Mouse (Mus musculus): Measurements from ENCODE around the gene Car11. TPM values are rescaled to one million over a fixed set of nuclear protein-coding genes. Genes with fewer than 3 reads are reported as not detected.

Gene Car11
- polyA plus RNA-seq, 1 experiment from 2014 or later: 8.8 TPM

GRCm38 (mm10) chr7:45712022-45712757, 12.5 kb downstream of the Car11 start:
- Histone ChIP-seq H3K9ac (ENCODE audit: low read depth, low read length) (no peak overlapping the region), H3K4me3 (ENCODE audit: low read depth, low read length) (no peak overlapping the region), H3K36me3 (ENCODE audit: control insufficient read depth, insufficient read depth, low read length) (peaks cover 13% of the 10 kb centered on the region), H3K4me1 (replicated peaks; ENCODE audit: control insufficient read depth, insufficient read depth, low read length) (peaks cover 36% of the 10 kb centered on the region), H3K9me3 (ENCODE audit: control insufficient read depth, low read length) (no peaks in the 10 kb centered on the region), H3K4me2 (replicated peaks; ENCODE audit: low read depth, low read length) (no peak overlapping the region), H3K27me3 (ENCODE audit: control insufficient read depth, insufficient read depth, low read length) (no peaks in the 10 kb centered on the region), H3K27ac (ENCODE audit: low read depth, low read length) (no peak overlapping the region)
- no peak for ATAC-seq (ENCODE audit: low FRiP score)
- no peak for DNase-seq (ENCODE audit: low spot score)
- 91% methylated on average over 20 of the region's 21 CpGs for WGBS

GRCm38 (mm10) chr7:45713396-45713795, 13.8 kb downstream of the Car11 start:
- WGBS: 95% methylated on average over 16 of the region's 16 CpGs
- no peaks in the 10 kb centered on the region for H3K9me3 ChIP-seq (ENCODE audit: control insufficient read depth, low read length)
- H3K27ac ChIP-seq (ENCODE audit: low read depth, low read length): no peak overlapping the region
- ATAC-seq (ENCODE audit: low FRiP score) (no peak), DNase-seq (ENCODE audit: low spot score) (no peak)
- no peaks in the 10 kb centered on the region for H3K27me3 ChIP-seq (ENCODE audit: control insufficient read depth, insufficient read depth, low read length)
- no peak overlapping the region for H3K9ac ChIP-seq (ENCODE audit: low read depth, low read length)
- H3K4me1 ChIP-seq (replicated peaks; ENCODE audit: control insufficient read depth, insufficient read depth, low read length): peaks cover 25% of the 10 kb centered on the region
- H3K4me3 ChIP-seq (ENCODE audit: low read depth, low read length): no peak overlapping the region
- no peak overlapping the region for H3K4me2 ChIP-seq (replicated peaks; ENCODE audit: low read depth, low read length)
- H3K36me3 ChIP-seq (ENCODE audit: control insufficient read depth, insufficient read depth, low read length): peaks cover 13% of the 10 kb centered on the region

- no peak for DNase-seq (ENCODE audit: low spot score)
Observed at GRCm38 (mm10) chr7:45713881-45714520, 14.4 kb downstream of the Car11 start.

GRCm38 (mm10) chr7:45714630-45715089, 15.0 kb downstream of the Car11 start:
- WGBS: 9% methylated on average over 14 of the region's 14 CpGs
- Histone ChIP-seq H3K4me2 (replicated peaks; ENCODE audit: low read depth, low read length) (peak overlapping the region; percentile 86), H3K36me3 (ENCODE audit: control insufficient read depth, insufficient read depth, low read length) (peaks cover 13% of the 10 kb centered on the region), H3K9me3 (ENCODE audit: control insufficient read depth, low read length) (no peaks in the 10 kb centered on the region), H3K27me3 (ENCODE audit: control insufficient read depth, insufficient read depth, low read length) (no peaks in the 10 kb centered on the region), H3K4me1 (replicated peaks; ENCODE audit: control insufficient read depth, insufficient read depth, low read length) (peaks cover 21% of the 10 kb centered on the region), H3K4me3 (ENCODE audit: low read depth, low read length) (peak overlapping the region; percentile 65), H3K27ac (ENCODE audit: low read depth, low read length) (no peak overlapping the region), H3K9ac (ENCODE audit: low read depth, low read length) (peak overlapping the region; percentile 71)
- ATAC-seq (ENCODE audit: low FRiP score): peak; percentile 61; the same call in 1 of the 2 replicates
- no peak for DNase-seq (ENCODE audit: low spot score)

More at GRCm38 (mm10) chr7:45713881-45714520, 14.4 kb downstream of the Car11 start:
- peak overlapping the region; percentile 65 for H3K4me3 ChIP-seq (ENCODE audit: low read depth, low read length)
- ATAC-seq (ENCODE audit: low FRiP score): no peak
- peaks cover 23% of the 10 kb centered on the region for H3K4me1 ChIP-seq (replicated peaks; ENCODE audit: control insufficient read depth, insufficient read depth, low read length)
- no peaks in the 10 kb centered on the region for H3K9me3 ChIP-seq (ENCODE audit: control insufficient read depth, low read length)
- peaks cover 13% of the 10 kb centered on the region for H3K36me3 ChIP-seq (ENCODE audit: control insufficient read depth, insufficient read depth, low read length)
- H3K9ac ChIP-seq (ENCODE audit: low read depth, low read length): no peak overlapping the region
- H3K27ac ChIP-seq (ENCODE audit: low read depth, low read length): no peak overlapping the region
- no peaks in the 10 kb centered on the region for H3K27me3 ChIP-seq (ENCODE audit: control insufficient read depth, insufficient read depth, low read length)
- peak overlapping the region; percentile 86 for H3K4me2 ChIP-seq (replicated peaks; ENCODE audit: low read depth, low read length)
- 84% methylated on average over 6 of the region's 6 CpGs for WGBS

- H3K36me3 ChIP-seq (ENCODE audit: control insufficient read depth, insufficient read depth, low read length): peaks cover 16% of the 10 kb centered on the region
- peak; percentile 95 for DNase-seq (ENCODE audit: low spot score)
- peak within 1 kb of the TSS; percentile 71 for H3K9ac ChIP-seq (ENCODE audit: low read depth, low read length)
- no peaks in the 10 kb centered on the region for H3K27me3 ChIP-seq (ENCODE audit: control insufficient read depth, insufficient read depth, low read length)
- peak within 1 kb of the TSS; percentile 34; the same call in 1 of the 2 replicates for H3K27ac ChIP-seq (ENCODE audit: low read depth, low read length)
- H3K4me3 ChIP-seq (ENCODE audit: low read depth, low read length): peak within 1 kb of the TSS; percentile 65
- H3K4me2 ChIP-seq (replicated peaks; ENCODE audit: low read depth, low read length): peak within 1 kb of the TSS; percentile 86
- ATAC-seq (ENCODE audit: low FRiP score): peak; percentile 91
- 8% methylated on average over 34 of the region's 34 CpGs for WGBS
- peaks cover 17% of the 10 kb centered on the region for H3K4me1 ChIP-seq (replicated peaks; ENCODE audit: control insufficient read depth, insufficient read depth, low read length)
- no peaks in the 10 kb centered on the region for H3K9me3 ChIP-seq (ENCODE audit: control insufficient read depth, low read length)
Observed at GRCm38 (mm10) chr7:45715090-45715708, 15.6 kb downstream of the Car11 start, which contains the start of gene Rpl18. Gene Rpl18 (plus strand): TSS chr7:45715457.

GRCm38 (mm10) chr7:45715741-45716459, 16.3 kb downstream of the Car11 start:
- Histone ChIP-seq H3K4me3 (ENCODE audit: low read depth, low read length) (peak overlapping the region; percentile 65), H3K27me3 (ENCODE audit: control insufficient read depth, insufficient read depth, low read length) (no peaks in the 10 kb centered on the region), H3K9ac (ENCODE audit: low read depth, low read length) (0 out of 2 replicates have a peak overlapping the region, but pooled peaks have one; percentile 17), H3K4me1 (replicated peaks; ENCODE audit: control insufficient read depth, insufficient read depth, low read length) (peaks cover 17% of the 10 kb centered on the region), H3K36me3 (ENCODE audit: control insufficient read depth, insufficient read depth, low read length) (peaks cover 15% of the 10 kb centered on the region), H3K9me3 (ENCODE audit: control insufficient read depth, low read length) (no peaks in the 10 kb centered on the region), H3K4me2 (replicated peaks; ENCODE audit: low read depth, low read length) (peak overlapping the region; percentile 86), H3K27ac (ENCODE audit: low read depth, low read length) (peak overlapping the region; percentile 34; the same call in 1 of the 2 replicates)
- no peak for ATAC-seq (ENCODE audit: low FRiP score)
- DNase-seq (ENCODE audit: low spot score): no peak
- 87% methylated on average over 19 of the region's 19 CpGs for WGBS

- H3K27ac ChIP-seq (ENCODE audit: low read depth, low read length): no peak overlapping the region
- H3K36me3 ChIP-seq (ENCODE audit: control insufficient read depth, insufficient read depth, low read length): peaks cover 17% of the 10 kb centered on the region
- no peak for DNase-seq (ENCODE audit: low spot score)
- peak overlapping the region; percentile 93; the same call in 1 of the 2 replicates for H3K4me3 ChIP-seq (ENCODE audit: low read depth, low read length)
- ATAC-seq (ENCODE audit: low FRiP score): no peak
- H3K9me3 ChIP-seq (ENCODE audit: control insufficient read depth, low read length): no peaks in the 10 kb centered on the region
- WGBS: 86% methylated on average over 3 of the region's 3 CpGs
- H3K27me3 ChIP-seq (ENCODE audit: control insufficient read depth, insufficient read depth, low read length): no peaks in the 10 kb centered on the region
- peaks cover 17% of the 10 kb centered on the region for H3K4me1 ChIP-seq (replicated peaks; ENCODE audit: control insufficient read depth, insufficient read depth, low read length)
- no peak overlapping the region for H3K9ac ChIP-seq (ENCODE audit: low read depth, low read length)
- H3K4me2 ChIP-seq (replicated peaks; ENCODE audit: low read depth, low read length): peak overlapping the region; percentile 86; the same call in 1 of the 2 replicates
Observed at GRCm38 (mm10) chr7:45716460-45716857, 16.8 kb downstream of the Car11 start.

All from hindbrain, embryonic 11.5 days (tissue).